Mouse (Mus musculus) 3134 (cell line): Measurements from ENCODE around the gene Hadh.
A peak's percentile ranks its signal among the peaks of the same experiment; 100 is the strongest.

Source experiments
- DNase-seq: peaks from one replicate; pipeline ENCODE4 v3.0.0-alpha.2; 2011; ENCODE audit warnings: low spot score; ENCODE audit not compliant: insufficient read length; ENCODE audit errors: extremely low read depth

Gene Hadh

DNA sequence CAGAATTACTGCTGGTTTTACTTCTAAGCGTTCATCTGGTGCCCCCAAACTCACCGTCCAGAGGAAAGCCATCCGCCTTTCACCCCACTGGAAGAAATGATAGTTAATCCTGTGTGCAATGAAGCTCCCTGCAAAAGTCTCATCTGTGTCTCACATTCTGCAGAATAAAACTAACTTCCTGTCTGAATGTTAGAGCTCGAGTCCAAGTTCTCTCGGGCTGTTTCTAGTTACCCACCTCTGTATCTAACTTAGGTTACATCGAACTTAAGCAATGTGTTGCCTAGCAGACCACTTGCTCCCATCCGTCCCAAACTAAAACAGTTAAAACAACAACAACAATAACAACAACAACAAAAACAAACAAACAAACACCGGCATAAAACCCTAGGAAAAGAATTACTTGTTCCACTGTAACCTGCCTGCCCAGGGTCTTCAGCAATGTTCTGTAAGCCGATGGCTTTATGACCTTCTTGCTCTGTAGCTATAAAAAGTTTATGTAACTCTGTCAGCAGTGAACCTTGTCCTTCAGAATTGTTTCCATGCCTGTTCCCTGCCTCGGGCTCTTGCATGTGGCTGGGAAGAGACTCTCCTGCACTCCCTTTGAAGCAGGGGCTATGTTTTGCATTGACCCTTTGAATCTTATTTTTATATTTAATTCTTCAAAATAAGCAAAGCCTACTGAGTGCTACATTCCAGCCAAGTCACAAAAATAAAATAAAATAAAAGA, 636 bp upstream of the Hadh start:
- DNase-seq = peak; percentile 22

- peak; percentile 65 for DNase-seq
These were observed 744 bp downstream of the Hadh start for GRCm38 (mm10) chr3:131271157-131271556.

DNA sequence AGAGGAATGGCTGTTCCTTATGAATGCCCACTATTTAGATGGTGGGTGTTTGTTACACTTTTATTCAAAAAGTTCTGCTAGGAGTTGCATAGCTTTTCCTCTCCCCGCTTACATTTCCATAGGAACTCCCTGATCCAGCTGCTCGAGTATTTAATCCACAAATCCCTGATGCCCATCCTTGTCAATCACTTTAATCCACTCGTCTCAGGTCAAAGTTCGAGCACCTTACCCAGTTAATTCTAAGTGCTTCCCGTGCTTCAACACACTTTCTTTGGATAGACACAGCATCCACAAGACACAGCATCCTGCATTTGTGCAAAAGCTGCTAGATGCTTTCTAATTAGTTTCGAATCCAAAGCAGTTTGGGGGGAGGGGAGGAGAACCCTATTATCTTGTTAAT, 1.5 kb downstream of the Hadh start:
- DNase-seq = no peak

DNA sequence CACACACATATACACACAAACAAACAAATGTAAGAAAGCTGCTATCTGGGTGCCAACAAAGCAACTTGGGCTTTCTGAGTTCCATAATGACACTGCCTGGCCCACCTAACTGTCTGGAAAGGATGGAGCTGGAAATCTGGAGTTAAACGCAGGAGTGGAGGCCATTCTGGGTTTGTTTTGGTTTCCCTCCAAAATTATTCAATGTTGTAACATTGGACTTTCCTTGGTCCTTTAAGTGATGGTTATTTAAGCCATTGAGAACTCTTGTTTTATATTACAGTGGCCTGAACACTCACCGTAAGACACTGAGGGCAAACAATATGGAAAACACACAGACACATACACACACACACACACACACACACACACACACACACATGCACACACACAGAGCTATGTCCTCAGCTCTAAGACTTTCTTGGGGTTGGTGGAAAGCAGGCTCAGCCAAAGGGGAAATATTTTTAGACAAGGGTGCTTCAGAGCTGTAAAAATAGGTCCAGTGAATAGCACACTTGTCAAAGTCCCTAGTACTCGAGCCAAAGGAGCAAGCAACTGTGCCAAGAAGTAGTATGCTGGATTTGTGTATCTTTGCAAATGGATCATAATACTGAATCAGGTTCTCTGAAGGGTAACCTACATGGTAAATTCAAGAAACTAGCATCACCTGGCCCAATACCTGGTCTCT, 5.4 kb downstream of the Hadh start:
- DNase-seq = no peak

DNA sequence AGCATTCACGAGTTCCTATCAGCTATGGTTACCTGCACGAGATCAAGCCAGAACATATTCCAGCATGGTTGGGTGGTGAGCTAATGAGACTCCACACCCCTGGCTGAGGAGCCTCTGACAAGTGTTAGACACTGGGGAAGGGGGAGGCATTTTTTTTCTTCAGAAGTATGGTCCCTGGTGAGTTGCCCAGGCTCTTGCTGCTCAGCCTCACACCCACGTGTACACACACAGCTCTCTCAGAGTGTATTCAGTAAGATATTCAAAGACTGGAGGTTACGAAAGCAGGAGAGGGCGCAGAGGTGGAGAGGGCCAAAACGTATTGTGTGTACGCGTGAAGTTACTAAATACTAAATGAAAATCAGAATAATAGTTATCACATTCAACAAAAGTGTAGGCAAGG, 6.4 kb downstream of the Hadh start:
- DNase-seq = no peak

DNA sequence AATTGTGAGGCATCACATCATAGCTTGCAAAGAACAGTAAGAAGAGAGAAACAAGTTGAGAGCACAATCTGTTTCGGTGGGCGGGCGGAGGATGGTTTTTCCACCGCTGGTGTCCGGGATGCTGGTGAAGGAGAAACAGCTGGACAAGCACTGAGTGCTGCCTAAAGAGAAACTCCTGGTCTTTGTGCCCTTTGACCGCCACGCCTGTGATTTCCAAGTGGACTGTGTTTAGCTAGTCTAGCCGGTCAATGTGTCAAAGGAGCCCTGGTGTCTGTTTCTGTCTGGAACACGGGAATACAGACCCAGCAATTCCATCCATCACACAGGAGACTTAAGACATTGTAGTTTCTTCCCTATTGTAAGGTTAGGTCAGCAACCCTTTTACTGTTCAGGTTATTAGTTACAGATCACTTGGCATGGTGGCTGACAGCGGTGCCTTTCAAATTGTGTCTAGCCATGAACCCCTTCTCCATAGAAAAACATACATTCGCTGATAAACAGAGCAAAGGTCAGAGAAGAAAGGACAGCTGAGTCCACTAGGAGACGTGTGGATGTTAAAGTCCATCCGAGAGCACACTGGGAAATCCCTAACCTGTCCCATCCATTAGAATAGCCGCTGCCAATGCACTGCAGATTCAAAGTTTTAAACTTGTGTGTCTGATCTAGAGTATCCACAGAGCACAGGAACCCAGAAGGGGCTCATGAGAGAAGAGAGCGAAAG, 8.0 kb downstream of the Hadh start:
- no peak for DNase-seq

- no peak for DNase-seq
These were observed 11.5 kb downstream of the Hadh start for GRCm38 (mm10) chr3:131260418-131260817.

DNA sequence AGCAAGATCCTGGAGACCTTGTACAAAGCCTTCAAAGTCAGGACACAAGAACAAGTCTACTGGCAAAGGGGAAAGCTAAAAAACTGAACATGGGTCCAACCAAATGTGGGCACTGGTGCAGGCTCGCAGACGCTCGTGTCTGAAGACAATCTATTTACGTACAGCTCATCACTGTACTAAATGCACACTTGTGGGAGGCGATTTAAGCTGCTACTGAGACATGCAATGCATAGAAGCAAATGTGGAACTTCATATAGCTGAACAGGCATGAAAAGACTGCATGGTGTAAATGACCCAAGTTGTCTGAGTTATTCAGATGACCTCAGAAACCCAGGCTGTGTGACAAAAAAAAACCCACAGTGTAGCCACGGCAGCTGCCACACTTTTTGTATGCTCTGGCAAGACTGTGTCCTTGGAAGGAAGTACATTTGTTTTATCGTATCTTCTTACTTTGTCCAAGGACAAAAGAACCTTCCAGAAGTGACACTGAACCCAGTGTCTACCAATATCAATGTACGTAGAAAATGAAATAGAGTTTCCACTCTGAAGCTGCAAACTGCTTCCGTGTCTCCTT, 12.4 kb downstream of the Hadh start:
- no peak for DNase-seq

GRCm38 (mm10) chr3:131258921-131259320, 13.0 kb downstream of the Hadh start:
- DNase-seq = no peak

- no peak for DNase-seq
These were observed 16.4 kb downstream of the Hadh start for GRCm38 (mm10) chr3:131255399-131255981.

- no peak for DNase-seq
These were observed 16.9 kb downstream of the Hadh start for GRCm38 (mm10) chr3:131254991-131255390.

- DNase-seq = no peak
These were observed 20.3 kb downstream of the Hadh start for GRCm38 (mm10) chr3:131251601-131252000.

DNA sequence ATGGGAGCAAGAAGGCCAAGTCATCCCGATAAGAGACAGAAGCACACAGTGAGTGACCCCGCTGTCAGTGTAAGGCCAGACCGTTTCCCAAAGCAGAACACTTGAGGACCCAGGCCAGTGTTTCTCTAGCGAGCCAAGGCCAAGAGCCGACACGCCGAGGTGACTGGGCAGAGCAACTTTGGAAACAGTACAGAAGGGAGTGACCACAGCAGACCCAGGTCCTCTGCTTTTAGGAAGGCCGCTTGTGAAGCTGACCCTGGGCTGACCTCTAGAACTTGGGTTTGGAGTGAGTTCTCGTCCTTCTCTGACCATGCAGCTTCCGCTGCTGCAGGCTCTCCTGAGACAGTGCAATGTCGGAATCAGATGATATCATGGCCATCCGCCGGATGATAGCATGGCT, 20.9 kb downstream of the Hadh start:
- DNase-seq = no peak

GRCm38 (mm10) chr3:131250283-131250682, 21.6 kb downstream of the Hadh start:
- no peak for DNase-seq

DNA sequence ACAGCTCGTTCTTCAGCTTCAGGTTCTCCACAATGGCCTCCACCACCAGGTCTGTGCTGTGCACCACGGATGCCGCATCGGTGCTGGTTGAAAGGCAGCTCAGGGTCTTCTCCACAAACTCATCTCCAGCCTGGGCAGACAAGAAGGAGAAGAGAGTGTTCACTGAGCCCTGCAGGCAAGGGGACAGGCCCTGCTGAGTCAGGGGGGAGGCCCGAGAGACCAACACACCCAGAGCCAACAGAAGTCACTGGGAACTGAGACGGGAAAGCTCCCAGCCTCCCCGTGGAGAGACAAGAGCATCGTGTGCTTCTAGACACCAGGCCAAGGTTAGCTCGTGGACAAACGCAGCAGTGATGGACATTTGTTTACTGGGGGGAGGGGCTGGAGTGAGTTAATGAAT, 23.5 kb downstream of the Hadh start:
- DNase-seq = no peak

GRCm38 (mm10) chr3:131247851-131248250, 24.1 kb downstream of the Hadh start:
- no peak for DNase-seq

DNA sequence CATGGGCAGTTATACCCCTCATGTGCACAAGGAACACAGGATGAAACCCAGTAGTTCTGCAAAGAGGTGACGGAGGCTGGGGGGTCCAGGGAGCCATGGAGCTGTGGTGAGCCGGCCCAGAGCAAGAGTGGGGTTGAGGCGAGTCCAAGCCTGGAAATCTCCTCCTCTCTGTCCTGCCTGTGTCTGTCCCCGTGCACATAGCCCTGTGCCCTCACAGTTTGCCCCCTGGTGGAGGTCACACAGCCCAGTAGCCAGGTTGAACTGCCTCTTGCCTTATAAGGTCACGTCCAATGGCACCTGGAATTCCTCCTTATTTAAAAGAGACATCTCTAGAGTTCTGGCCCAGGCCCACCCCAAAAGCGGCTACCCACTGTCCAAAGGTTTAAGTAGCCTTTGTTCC, 24.5 kb downstream of the Hadh start:
- DNase-seq = no peak

DNA sequence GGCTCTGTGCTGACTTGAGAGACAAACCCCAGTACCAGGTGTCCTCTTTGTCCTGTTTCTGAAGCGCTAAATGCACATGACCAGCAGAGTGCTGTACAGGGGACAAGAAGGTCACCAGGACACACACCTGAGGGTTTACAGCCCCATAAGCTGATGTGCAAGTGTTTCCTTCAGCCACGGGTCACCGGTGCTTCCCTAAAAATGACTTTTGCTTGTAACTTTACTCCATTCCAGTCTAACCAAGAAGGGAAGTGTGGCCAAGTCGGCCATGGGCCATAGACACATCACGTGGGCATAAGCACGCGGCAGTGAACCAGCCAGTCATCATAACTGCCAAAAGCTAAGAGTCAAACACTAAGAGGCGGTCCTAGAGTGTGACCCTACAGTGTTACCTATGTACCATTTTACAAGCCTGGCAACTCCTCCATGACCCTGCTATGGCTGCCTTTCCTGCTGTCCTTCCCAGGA, 25.3 kb downstream of the Hadh start:
- DNase-seq = no peak

DNA sequence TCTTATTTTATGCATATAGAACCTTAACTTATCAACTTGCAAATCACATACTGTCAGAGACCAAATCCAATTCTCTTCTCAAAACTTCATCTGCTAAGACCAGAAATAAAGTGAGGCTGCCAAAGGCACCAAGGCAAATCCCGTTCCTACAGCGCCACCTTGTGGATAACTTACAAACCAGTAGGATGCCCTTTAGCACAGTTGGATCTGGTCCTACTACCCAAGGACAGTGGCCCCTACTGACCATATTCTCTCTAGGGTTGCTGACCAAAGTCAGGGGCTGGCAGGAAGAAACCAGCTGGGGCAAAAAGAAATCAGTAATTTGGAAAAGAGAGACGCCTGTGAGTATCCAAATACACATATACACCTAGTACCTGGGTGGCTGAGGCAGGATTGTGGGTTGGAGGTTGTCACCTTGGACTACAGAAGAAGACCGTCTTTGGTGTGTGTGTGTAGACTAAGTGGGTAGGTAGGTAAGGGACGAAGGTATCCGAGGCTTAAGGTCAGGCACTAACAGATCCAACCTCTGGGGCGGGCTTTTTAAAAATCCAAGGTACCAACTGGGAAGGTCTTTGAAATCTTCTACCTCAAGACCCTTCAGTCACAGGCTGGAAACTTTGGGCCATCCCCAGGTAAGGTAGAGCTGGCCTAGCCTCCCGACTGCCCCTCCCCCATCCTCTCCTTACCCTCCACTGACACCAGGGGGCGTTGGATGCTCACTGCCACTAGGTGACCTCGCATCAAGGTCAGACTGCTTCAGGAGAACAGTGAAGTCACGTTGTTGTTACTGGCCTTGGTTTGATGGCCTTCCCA, 25.9 kb downstream of the Hadh start:
- peak; percentile 30 for DNase-seq
